Mouse (Mus musculus) lung, embryonic 16.5 days (tissue): ENCODE results near the gene Ext2. TPM values are rescaled to one million over a fixed set of nuclear protein-coding genes. Genes with fewer than 3 reads are reported as not detected.

Source experiments
- ATAC-seq: fragments of 200-750 bp; cut with Nextera tagmentation; 2 replicates; pipeline ENCODE4 v1.8.0; 2017; ENCODE audit warnings: low read depth, mild to moderate bottlenecking, moderate library complexity
- H3K27ac ChIP-seq: fragments of 300-500 bp; sonication (generic); 2 replicates; pipeline ENCODE4 v1.5.1; 2014; ENCODE audit warnings: mild to moderate bottlenecking, control low read depth, low read length
- H3K27me3 ChIP-seq: fragments of 300-500 bp; sonication (generic); 2 replicates; pipeline ENCODE4 v1.6.1; 2014; ENCODE audit warnings: low read depth, low read length, mixed read lengths; ENCODE audit not compliant: control insufficient read depth, insufficient read depth
- H3K36me3 ChIP-seq: fragments of 300-500 bp; sonication (generic); 2 replicates; pipeline ENCODE4 v1.6.1; 2014; ENCODE audit warnings: low read length; ENCODE audit not compliant: control insufficient read depth, insufficient read depth
- H3K4me1 ChIP-seq: fragments of 300-500 bp; sonication (generic); replicated peaks from 2 replicates; pipeline ENCODE4 v1.6.1; 2014; ENCODE audit warnings: low read length, mixed read lengths; ENCODE audit not compliant: control insufficient read depth, insufficient read depth
- H3K4me2 ChIP-seq: fragments of 300-500 bp; sonication (generic); 2 replicates; pipeline ENCODE4 v1.6.1; 2014; ENCODE audit warnings: low read depth, low read length, control low read depth
- H3K4me3 ChIP-seq: fragments of 300-500 bp; sonication (generic); 2 replicates; pipeline ENCODE4 v1.5.1; 2014; ENCODE audit warnings: mild to moderate bottlenecking, low read length, control low read depth
- H3K9ac ChIP-seq: fragments of 300-500 bp; sonication (generic); 2 replicates; pipeline ENCODE4 v1.6.1; 2014; ENCODE audit warnings: low read length, control low read depth
- H3K9me3 ChIP-seq: fragments of 300-500 bp; sonication (generic); 2 replicates; pipeline ENCODE4 v1.6.1; 2016; ENCODE audit warnings: low read length; ENCODE audit not compliant: control insufficient read depth
- WGBS: fragments of 180-500 bp; shearing (Covaris S2); extraction: QIAGEN DNeasy Blood & Tissue Kit; methylation state at CpG from one replicate; pipeline ENCODE4 v1.1.7; 2014; 5-methylcytosine and 5-hydroxymethylcytosine counted together
- polyA plus RNA-seq: library from polyadenylated mRNA; unstranded; fragments of >200 nt; fragmentation: Nextera tagmentation; extraction: Ambion mirVana; gene quantifications from 2 replicates; pipeline ENCODE4 v1.2.1, GENCODE M21; 2015

The Ext2 gene
- polyA plus RNA-seq: 119 and 128 TPM in 2 replicates

DNA sequence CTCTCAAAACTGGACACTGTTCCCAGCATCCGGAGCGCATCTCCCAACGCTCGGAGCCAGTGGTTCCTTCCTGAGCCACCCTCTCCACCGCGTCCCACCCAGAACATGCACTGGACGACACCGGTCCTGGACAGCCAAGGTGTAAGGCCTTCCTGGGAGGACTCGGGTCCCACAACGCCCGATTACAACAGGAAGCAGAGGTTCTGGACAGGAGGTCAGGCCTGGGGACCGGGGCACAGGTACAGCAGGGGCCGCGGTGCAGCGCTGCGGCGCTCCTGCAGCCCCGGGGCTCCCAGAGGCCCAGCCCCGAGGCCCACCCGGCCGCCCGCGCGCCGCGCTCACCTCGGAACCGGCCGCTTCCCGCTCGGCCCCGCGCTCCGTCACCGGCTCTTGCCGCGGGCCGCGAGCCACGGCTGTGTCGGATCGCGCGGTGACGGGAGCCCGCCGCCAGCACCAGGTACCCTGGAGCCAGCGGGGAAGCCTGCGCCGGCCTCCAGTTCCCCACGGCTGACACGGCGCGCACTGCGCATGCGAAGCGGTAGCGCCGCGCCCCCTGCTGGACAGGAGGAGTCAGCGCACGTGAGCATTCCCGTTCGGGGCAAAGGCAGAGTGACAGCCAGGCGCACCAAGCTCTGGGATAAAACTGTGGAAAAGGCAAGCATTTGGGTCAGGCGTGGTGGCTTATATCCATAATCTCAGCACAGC lies at the start of gene Ext2:
TSS of gene Ext2 (minus strand) at position 524 of the 705 bp plus-strand sequence.
- H3K4me2 ChIP-seq: peak within 1 kb of the TSS; percentile 82
- H3K4me1 ChIP-seq: peaks cover 8% of the 10 kb centered on the region
- WGBS: under 1% methylated on average over 62 of the region's 66 CpGs
- peak within 1 kb of the TSS; percentile 92 for H3K4me3 ChIP-seq
- peak within 1 kb of the TSS; percentile 97 for H3K9ac ChIP-seq
- no peaks in the 10 kb centered on the region for H3K36me3 ChIP-seq
- no peaks in the 10 kb centered on the region for H3K9me3 ChIP-seq
- no peaks in the 10 kb centered on the region for H3K27me3 ChIP-seq
- peak; percentile 91 for ATAC-seq
- no peak within 1 kb of the TSS for H3K27ac ChIP-seq

DNA sequence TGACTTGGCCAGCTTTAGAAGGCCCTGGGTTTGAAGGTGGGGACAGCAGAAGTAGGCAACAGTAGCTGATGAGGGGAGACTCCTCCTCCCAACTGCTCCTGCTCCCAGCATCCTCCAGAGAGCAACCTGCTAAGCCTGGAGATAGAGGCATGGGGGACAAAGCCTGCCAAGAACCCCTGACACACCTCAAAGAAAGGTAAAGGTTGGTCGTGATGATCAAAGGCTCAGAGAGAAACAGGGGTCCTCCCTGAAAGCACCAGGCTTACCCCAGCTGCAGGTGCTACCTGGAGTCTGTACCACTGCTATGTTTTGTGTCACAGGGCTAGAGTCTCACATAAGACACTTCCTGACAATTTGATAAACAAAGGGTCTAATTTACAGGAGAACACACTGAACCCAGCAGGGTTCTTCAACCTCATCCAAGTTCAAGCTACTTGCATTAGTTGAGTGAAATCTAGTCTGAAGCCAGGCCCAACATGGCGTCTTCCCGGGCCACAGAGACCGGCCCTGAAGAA lies 49.1 kb upstream of the Ext2 start:
- H3K4me3 ChIP-seq: no peak overlapping the region
- no peak for ATAC-seq
- H3K27me3 ChIP-seq: no peaks in the 10 kb centered on the region
- no peak overlapping the region for H3K4me2 ChIP-seq
- H3K36me3 ChIP-seq: no peaks in the 10 kb centered on the region
- H3K9ac ChIP-seq: no peak overlapping the region
- H3K27ac ChIP-seq: no peak overlapping the region
- WGBS: 89% methylated on average over 4 of the region's 4 CpGs
- H3K4me1 ChIP-seq: peaks cover 12% of the 10 kb centered on the region
- H3K9me3 ChIP-seq: no peaks in the 10 kb centered on the region

DNA sequence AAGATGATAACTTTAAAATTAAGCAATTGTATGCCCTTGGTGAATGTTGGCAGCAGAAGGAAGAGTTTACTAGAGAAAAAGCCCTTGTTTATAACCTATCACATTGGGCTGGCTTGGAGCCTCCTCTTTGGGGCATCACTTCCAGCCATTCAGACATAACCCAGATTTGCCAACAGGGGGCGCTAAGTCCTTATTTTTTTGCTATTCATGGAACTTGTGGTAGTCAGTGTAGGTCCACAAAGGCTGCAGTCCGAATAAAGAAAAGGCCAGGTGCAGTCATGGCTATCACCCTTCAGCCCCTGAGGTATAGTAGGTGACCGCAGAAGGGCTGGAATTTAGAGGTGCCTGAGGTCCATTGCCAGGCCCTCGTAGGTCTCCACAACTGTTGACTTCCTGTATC lies 48.5 kb upstream of the Ext2 start:
- no peak overlapping the region for H3K27ac ChIP-seq
- H3K9ac ChIP-seq: no peak overlapping the region
- no peaks in the 10 kb centered on the region for H3K9me3 ChIP-seq
- H3K27me3 ChIP-seq: no peaks in the 10 kb centered on the region
- peaks cover 12% of the 10 kb centered on the region for H3K4me1 ChIP-seq
- no peaks in the 10 kb centered on the region for H3K36me3 ChIP-seq
- peak; percentile 35; the same call in 1 of the 2 replicates for ATAC-seq
- H3K4me2 ChIP-seq: no peak overlapping the region
- H3K4me3 ChIP-seq: no peak overlapping the region
- WGBS: 36% methylated on average over 4 of the region's 4 CpGs

DNA sequence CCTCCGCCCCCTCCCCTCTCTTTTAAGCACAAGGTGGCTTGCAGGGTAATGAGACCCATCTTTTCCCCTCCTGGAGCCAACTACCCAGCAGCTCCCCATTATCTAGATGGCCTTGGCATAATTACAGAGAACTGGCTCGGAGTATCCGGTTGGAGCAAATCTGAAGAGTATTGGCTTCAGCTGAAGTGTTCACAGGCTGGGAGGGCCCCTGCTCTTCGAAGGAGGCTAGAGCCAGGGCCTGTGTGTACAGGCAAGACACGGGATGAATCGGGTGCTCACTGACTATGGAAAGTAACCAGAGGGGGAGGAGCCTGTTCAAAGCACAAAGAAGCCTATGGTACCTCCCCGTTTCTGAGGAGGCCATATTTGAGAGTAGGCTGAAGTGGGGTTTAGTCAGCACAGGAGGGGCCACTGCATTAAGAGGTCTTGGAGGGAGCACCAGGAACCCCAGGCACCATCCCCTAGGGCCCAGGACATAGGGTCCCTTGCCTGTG lies 46.8 kb upstream of the Ext2 start, which contains the start of gene Accsl:
TSS of gene Accsl (minus strand) at position 51 of the 494 bp plus-strand sequence.
- no peak for ATAC-seq
- Histone ChIP-seq H3K9me3 (no peaks in the 10 kb centered on the region), H3K4me1 (peaks cover 8% of the 10 kb centered on the region), H3K4me3 (no peak within 1 kb of the TSS), H3K36me3 (no peaks in the 10 kb centered on the region), H3K27me3 (no peaks in the 10 kb centered on the region), H3K9ac (no peak within 1 kb of the TSS), H3K27ac (no peak within 1 kb of the TSS), H3K4me2 (no peak within 1 kb of the TSS)
- 51% methylated on average over 7 of the region's 7 CpGs for WGBS

DNA sequence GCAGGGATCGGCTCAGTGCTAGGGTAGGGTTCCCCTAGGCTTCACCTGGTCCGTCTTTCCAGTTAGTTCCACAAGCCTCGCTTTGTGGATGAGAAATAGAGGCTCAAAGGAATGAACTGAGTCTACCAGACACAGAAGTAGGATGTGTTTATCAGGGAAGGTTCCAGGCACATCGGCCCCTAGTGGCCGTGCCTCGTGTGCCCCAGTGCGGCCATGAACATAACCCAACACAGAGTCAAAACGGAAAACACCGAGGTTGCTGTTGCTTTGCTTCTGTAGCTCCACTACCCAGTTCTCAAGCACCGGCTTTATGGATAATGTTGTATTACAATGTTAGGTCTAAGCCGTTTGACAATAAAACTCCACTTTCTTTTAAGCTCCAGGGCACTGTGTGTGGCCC lies 46.2 kb upstream of the Ext2 start:
- H3K4me3 ChIP-seq: no peak overlapping the region
- H3K27me3 ChIP-seq: no peaks in the 10 kb centered on the region
- H3K9me3 ChIP-seq: no peaks in the 10 kb centered on the region
- H3K4me2 ChIP-seq: no peak overlapping the region
- H3K27ac ChIP-seq: no peak overlapping the region
- no peak for ATAC-seq
- peaks cover 2% of the 10 kb centered on the region for H3K4me1 ChIP-seq
- 80% methylated on average over 11 of the region's 11 CpGs for WGBS
- no peaks in the 10 kb centered on the region for H3K36me3 ChIP-seq
- H3K9ac ChIP-seq: no peak overlapping the region

DNA sequence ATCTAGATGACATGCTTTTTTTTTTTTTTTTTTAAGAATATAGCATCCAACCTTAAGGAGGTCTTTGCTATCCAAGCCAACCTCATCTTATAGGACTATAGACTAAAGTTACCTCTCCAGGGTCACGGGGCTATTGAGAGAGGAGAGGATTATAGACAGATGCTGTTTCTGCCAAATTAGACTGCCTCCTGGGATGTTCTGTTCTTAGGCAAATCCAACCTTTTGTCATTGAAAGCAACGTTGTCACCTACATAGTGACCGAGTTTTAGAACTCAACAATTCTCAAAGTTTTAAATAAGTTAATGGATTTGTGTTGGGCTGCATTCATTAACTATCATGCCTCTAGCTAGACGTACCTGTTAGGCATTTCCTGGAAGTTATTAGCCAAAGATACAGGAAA lies 40.9 kb upstream of the Ext2 start:
- H3K4me1 ChIP-seq: no peaks in the 10 kb centered on the region
- ATAC-seq: no peak
- no peak overlapping the region for H3K27ac ChIP-seq
- H3K9ac ChIP-seq: no peak overlapping the region
- H3K36me3 ChIP-seq: no peaks in the 10 kb centered on the region
- H3K9me3 ChIP-seq: no peaks in the 10 kb centered on the region
- 70% methylated on average over 4 of the region's 4 CpGs for WGBS
- H3K4me2 ChIP-seq: no peak overlapping the region
- no peaks in the 10 kb centered on the region for H3K27me3 ChIP-seq
- H3K4me3 ChIP-seq: no peak overlapping the region

- WGBS: 63% methylated on average over 12 of the region's 12 CpGs
Measured at GRCm38 (mm10) chr2:93858845-93859244, 36.5 kb upstream of the Ext2 start.

GRCm38 (mm10) chr2:93851303-93851702 lies 28.9 kb upstream of the Ext2 start:
- no peak overlapping the region for H3K4me3 ChIP-seq
- 63% methylated on average over 1 of the region's 1 CpGs for WGBS

More at GRCm38 (mm10) chr2:93858845-93859244, 36.5 kb upstream of the Ext2 start:
- H3K27ac ChIP-seq: no peak overlapping the region
- H3K4me2 ChIP-seq: no peak overlapping the region
- H3K27me3 ChIP-seq: no peaks in the 10 kb centered on the region
- no peak overlapping the region for H3K9ac ChIP-seq
- no peaks in the 10 kb centered on the region for H3K36me3 ChIP-seq
- ATAC-seq: no peak
- H3K4me3 ChIP-seq: no peak overlapping the region
- no peaks in the 10 kb centered on the region for H3K9me3 ChIP-seq
- H3K4me1 ChIP-seq: no peaks in the 10 kb centered on the region

DNA sequence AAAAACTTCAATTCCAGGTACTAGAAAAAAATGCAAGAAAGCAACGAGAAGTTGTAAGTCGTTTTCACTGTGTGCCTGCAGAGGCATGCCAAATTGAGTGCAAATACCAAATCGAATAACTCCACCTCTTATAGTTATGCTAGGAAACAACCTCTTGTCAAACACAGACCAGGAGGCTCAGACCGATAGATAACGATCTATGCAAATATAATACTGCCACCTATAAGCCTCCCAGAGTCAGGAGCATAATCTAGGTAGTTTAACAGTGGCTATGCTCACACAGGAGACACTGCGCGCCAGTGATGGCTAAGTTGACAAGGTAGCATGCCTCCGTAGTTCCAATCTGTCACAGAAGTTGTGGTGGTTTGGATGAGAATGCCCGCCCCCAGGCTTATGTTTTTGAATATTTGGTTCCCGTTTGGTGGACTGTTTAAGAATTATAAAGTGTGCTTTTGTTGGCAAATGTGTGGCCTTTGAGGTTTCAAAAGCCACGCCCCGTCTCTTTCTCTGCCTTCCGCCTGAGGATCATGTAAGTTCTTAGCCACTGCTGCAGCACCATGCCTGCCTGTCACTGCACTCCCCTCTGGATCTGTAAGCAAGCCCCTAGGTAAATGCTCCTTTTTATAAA lies 28.1 kb upstream of the Ext2 start:
- no peak overlapping the region for H3K27ac ChIP-seq
- H3K9me3 ChIP-seq: no peaks in the 10 kb centered on the region
- H3K36me3 ChIP-seq: no peaks in the 10 kb centered on the region
- H3K9ac ChIP-seq: no peak overlapping the region
- H3K4me1 ChIP-seq: peaks cover 11% of the 10 kb centered on the region
- no peak for ATAC-seq
- H3K4me2 ChIP-seq: peak overlapping the region; percentile 91
- H3K27me3 ChIP-seq: no peaks in the 10 kb centered on the region
- 31% methylated on average over 13 of the region's 13 CpGs for WGBS
- peak overlapping the region; percentile 70; the same call in 1 of the 2 replicates for H3K4me3 ChIP-seq

More at GRCm38 (mm10) chr2:93851303-93851702, 28.9 kb upstream of the Ext2 start:
- ATAC-seq: no peak
- no peak overlapping the region for H3K27ac ChIP-seq
- H3K36me3 ChIP-seq: no peaks in the 10 kb centered on the region
- H3K9me3 ChIP-seq: no peaks in the 10 kb centered on the region
- H3K4me2 ChIP-seq: no peak overlapping the region
- no peak overlapping the region for H3K9ac ChIP-seq
- no peaks in the 10 kb centered on the region for H3K27me3 ChIP-seq
- H3K4me1 ChIP-seq: peaks cover 11% of the 10 kb centered on the region
